Mouse (Mus musculus) midbrain, embryonic 13.5 days (tissue): ENCODE measurements at regions not wholly inside any gene's neighbourhood (a gene's known extent, or its start where the extent isn't known, plus 50 kb on each side); places are given as distances from the start of the nearest gene placed in this dataset.

ENCODE experiments used
- ATAC-seq: fragments of 200-750 bp; cut with Nextera tagmentation; 2 replicates; pipeline ENCODE4 v1.8.0; 2017; ENCODE audit warnings: mild to moderate bottlenecking, moderate TSS enrichment, moderate library complexity
- H3K27ac ChIP-seq: fragments of 300-500 bp; sonication (generic); 2 replicates; pipeline ENCODE4 v1.5.1; 2015; ENCODE audit warnings: inconsistent platforms, mild to moderate bottlenecking, moderate library complexity
- H3K27me3 ChIP-seq: fragments of 300-500 bp; sonication (generic); 2 replicates; pipeline ENCODE4 v1.6.1; 2015; ENCODE audit warnings: mild to moderate bottlenecking, inconsistent platforms
- H3K36me3 ChIP-seq: fragments of 300-500 bp; sonication (generic); 2 replicates; pipeline ENCODE4 v1.6.1; 2015; ENCODE audit warnings: mild to moderate bottlenecking, inconsistent platforms
- H3K4me1 ChIP-seq: fragments of 300-500 bp; sonication (generic); replicated peaks from 2 replicates; pipeline ENCODE4 v1.6.1; 2015; ENCODE audit warnings: inconsistent platforms
- H3K4me2 ChIP-seq: fragments of 300-500 bp; sonication (generic); replicated peaks from 2 replicates; pipeline ENCODE4 v1.6.1; 2015; ENCODE audit warnings: moderate library complexity, mild to moderate bottlenecking, inconsistent platforms
- H3K4me3 ChIP-seq: fragments of 300-500 bp; sonication (generic); replicated peaks from 2 replicates; pipeline ENCODE4 v1.5.1; 2015; ENCODE audit warnings: mild to moderate bottlenecking, inconsistent platforms
- H3K9ac ChIP-seq: fragments of 300-500 bp; sonication (generic); replicated peaks from 2 replicates; pipeline ENCODE4 v1.6.1; 2015; ENCODE audit warnings: mild to moderate bottlenecking, inconsistent platforms
- H3K9me3 ChIP-seq: fragments of 300-500 bp; sonication (generic); 2 replicates; pipeline ENCODE4 v1.6.1; 2016; ENCODE audit warnings: mild to moderate bottlenecking, inconsistent platforms
- WGBS: fragments of 180-500 bp; shearing (Covaris S2); methylation state at CpG from one replicate; pipeline ENCODE4 v1.1.7; 2015; 5-methylcytosine and 5-hydroxymethylcytosine counted together

DNA sequence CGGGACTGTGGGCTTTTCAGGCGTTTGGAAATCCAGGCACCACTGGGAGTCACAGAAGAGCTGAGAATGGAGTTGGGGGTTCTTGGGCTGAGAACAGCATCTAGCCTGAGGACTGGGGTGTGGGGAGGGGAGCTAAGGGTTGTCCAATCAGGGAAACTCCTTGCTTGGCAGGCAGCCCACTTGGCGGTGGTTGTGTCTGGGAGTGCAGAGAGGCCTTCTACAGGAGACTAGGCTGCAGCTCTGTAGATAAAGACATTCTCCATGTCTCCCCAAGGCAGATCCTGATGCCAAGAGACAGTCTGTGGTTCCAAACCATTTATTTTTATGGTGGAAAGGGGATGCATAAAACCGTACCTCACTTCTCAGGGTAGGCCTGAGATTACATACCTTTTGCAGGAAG, 774.6 kb downstream of the Brinp1 start:
- H3K9me3 ChIP-seq = no peaks in the 10 kb centered on the region
- WGBS = 78% methylated on average over 4 of the region's 4 CpGs
- H3K4me3 ChIP-seq = no peak overlapping the region

DNA sequence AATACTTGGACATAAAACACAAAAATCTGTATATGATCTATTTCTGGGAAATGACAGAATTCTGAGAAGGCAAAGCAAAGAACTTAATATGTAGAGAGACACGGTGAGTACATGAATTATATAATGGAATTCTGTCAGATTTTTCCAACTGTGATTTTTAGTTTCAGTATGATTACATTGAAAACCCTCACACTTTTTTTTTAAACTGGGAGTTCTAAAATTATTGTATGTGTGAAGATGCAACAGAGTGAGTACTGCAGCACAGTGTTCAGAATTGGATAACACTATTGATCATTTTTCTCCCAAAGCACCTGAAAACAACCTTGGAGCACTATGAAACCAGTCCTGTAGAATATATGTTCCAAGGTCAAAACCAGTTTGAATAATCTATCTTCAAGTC, 797.7 kb downstream of the Brinp1 start:
- no peaks in the 10 kb centered on the region for H3K4me1 ChIP-seq
- no peak overlapping the region for H3K27ac ChIP-seq
- 90% methylated on average over 1 of the region's 1 CpGs for WGBS
- H3K36me3 ChIP-seq = no peaks in the 10 kb centered on the region
- no peaks in the 10 kb centered on the region for H3K27me3 ChIP-seq
- no peak for ATAC-seq
- H3K4me2 ChIP-seq = no peak overlapping the region
- H3K9ac ChIP-seq = no peak overlapping the region
- no peaks in the 10 kb centered on the region for H3K9me3 ChIP-seq
- H3K4me3 ChIP-seq = no peak overlapping the region

More for the DNA sequence above, 774.6 kb downstream of the Brinp1 start:
- H3K4me1 ChIP-seq = no peaks in the 10 kb centered on the region
- H3K36me3 ChIP-seq = no peaks in the 10 kb centered on the region
- no peak for ATAC-seq
- H3K27me3 ChIP-seq = no peaks in the 10 kb centered on the region
- H3K27ac ChIP-seq = no peak overlapping the region
- no peak overlapping the region for H3K9ac ChIP-seq
- H3K4me2 ChIP-seq = no peak overlapping the region

DNA sequence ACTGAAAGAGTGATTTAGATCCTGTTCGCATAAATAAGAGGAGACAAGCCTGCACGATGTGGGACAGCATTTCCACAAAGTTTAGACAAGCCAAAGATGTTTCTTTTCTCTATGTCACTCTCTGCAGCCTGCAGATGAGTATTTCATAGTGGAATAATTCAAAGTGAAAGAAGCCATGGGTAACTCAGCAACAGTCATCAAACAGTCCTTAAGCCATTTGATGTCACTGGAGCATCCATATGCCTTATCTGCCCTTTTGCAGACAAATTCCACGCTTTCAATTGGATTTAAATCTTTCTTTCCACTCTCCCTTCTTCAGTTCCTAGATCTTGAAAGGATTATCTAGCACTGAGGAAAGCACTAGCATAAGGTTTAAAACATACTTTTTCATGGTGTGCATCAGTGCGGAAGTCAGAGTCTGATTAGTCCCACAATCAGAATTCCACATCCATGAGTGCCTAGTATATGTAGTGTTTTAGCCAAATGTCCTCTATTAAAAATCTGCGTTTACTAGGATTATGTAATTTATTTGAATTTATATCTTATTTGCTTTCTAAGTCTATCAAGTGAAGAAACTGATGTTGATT, 805.6 kb downstream of the Brinp1 start:
- Histone ChIP-seq H3K4me3 (no peak overlapping the region), H3K4me2 (no peak overlapping the region), H3K4me1 (no peaks in the 10 kb centered on the region), H3K9me3 (no peaks in the 10 kb centered on the region), H3K27me3 (no peaks in the 10 kb centered on the region), H3K9ac (no peak overlapping the region), H3K36me3 (no peaks in the 10 kb centered on the region), H3K27ac (no peak overlapping the region)
- ATAC-seq = peak; percentile 67
- 35% methylated on average over 5 of the region's 5 CpGs for WGBS

DNA sequence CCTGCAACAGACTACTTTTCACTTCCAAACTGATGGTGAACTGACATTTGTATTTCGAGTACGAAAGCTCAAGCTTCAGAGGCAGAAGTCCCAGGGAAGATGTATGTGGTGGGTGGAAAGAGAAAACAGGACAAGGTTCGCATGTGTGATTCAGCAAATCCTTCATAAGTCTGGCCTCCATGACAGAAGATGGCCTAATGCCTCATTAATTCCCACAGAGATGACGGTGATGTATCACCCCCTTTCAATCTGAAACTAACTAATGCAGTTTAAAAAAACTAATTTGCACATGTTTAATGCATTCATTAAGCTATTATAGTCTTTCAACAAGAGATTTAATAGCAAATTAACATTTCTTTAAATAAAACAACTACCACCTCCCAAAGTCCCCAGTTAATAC, 826.1 kb downstream of the Brinp1 start:
- H3K27me3 ChIP-seq = no peaks in the 10 kb centered on the region
- H3K4me2 ChIP-seq = no peak overlapping the region
- H3K4me1 ChIP-seq = no peaks in the 10 kb centered on the region
- no peak for ATAC-seq
- H3K36me3 ChIP-seq = no peaks in the 10 kb centered on the region
- no peaks in the 10 kb centered on the region for H3K9me3 ChIP-seq
- H3K4me3 ChIP-seq = no peak overlapping the region
- H3K9ac ChIP-seq = no peak overlapping the region
- no peak overlapping the region for H3K27ac ChIP-seq
- 62% methylated on average over 4 of the region's 4 CpGs for WGBS

DNA sequence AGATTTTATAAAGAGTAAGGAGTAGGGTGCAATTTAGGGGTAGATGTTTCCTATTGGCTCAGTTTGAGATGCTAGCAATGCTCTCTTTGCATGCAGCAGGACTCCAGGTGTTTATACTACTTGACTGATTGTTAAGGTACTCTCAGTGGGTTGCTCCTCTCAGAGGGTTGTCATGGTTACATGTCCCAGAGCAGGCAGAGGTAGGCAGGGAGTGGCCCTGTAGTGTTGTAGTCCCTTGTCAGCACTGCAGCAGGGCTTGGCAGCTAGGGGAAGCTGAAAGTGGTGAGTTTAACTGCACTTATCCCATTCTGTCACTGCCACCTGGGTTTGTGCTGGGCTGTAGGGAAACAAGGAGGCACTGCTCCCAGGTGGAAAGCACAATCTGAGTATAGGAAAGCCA, 839.7 kb downstream of the Brinp1 start:
- no peaks in the 10 kb centered on the region for H3K4me1 ChIP-seq
- H3K27ac ChIP-seq = no peak overlapping the region
- no peaks in the 10 kb centered on the region for H3K27me3 ChIP-seq
- H3K4me2 ChIP-seq = no peak overlapping the region
- H3K9me3 ChIP-seq = no peaks in the 10 kb centered on the region
- no peak overlapping the region for H3K4me3 ChIP-seq
- H3K36me3 ChIP-seq = no peaks in the 10 kb centered on the region
- no peak for ATAC-seq
- H3K9ac ChIP-seq = no peak overlapping the region

DNA sequence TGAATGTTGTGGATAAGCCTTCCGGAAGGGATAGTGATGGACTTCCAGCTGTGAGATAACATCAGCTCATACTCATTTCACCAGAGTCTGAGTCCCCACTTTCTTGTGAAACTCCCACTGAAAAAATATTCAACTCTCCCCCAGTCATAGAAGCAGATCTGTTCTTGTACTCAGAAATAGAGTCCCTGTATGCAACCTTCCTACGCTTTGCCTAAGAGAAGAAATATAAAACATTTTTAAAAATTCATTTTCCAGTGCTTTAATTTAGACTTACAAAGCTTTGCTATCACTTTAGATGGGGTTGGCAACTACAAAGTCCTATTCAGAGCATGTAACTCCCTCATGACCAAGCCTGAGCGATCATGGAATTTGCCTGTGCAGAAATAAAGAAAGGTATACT, 868.9 kb downstream of the Brinp1 start:
- Histone ChIP-seq H3K36me3 (no peaks in the 10 kb centered on the region), H3K9ac (no peak overlapping the region), H3K27me3 (no peaks in the 10 kb centered on the region), H3K4me3 (no peak overlapping the region), H3K4me2 (no peak overlapping the region), H3K4me1 (no peaks in the 10 kb centered on the region), H3K27ac (no peak overlapping the region), H3K9me3 (no peaks in the 10 kb centered on the region)
- WGBS = 84% methylated on average over 3 of the region's 3 CpGs
- no peak for ATAC-seq

GRCm38 (mm10) chr4:68056813-68057578, 897.2 kb downstream of the Brinp1 start:
- Histone ChIP-seq H3K9me3 (no peaks in the 10 kb centered on the region), H3K4me1 (no peaks in the 10 kb centered on the region), H3K27ac (no peak overlapping the region), H3K4me3 (no peak overlapping the region), H3K27me3 (no peaks in the 10 kb centered on the region), H3K4me2 (no peak overlapping the region), H3K9ac (no peak overlapping the region), H3K36me3 (no peaks in the 10 kb centered on the region)
- 46% methylated on average over 4 of the region's 4 CpGs for WGBS
- no peak for ATAC-seq

GRCm38 (mm10) chr4:68022891-68023303, 931.3 kb downstream of the Brinp1 start:
- no peaks in the 10 kb centered on the region for H3K36me3 ChIP-seq

GRCm38 (mm10) chr4:68011371-68011770, 942.8 kb downstream of the Brinp1 start:
- ATAC-seq = no peak
- no peaks in the 10 kb centered on the region for H3K4me1 ChIP-seq
- WGBS = 73% methylated on average over 2 of the region's 2 CpGs
- H3K4me3 ChIP-seq = no peak overlapping the region
- no peaks in the 10 kb centered on the region for H3K9me3 ChIP-seq
- no peak overlapping the region for H3K27ac ChIP-seq
- no peak overlapping the region for H3K9ac ChIP-seq
- no peaks in the 10 kb centered on the region for H3K27me3 ChIP-seq
- no peaks in the 10 kb centered on the region for H3K36me3 ChIP-seq
- no peak overlapping the region for H3K4me2 ChIP-seq

More at GRCm38 (mm10) chr4:68022891-68023303, 931.3 kb downstream of the Brinp1 start:
- Histone ChIP-seq H3K9me3 (no peaks in the 10 kb centered on the region), H3K9ac (no peak overlapping the region), H3K27ac (peak overlapping the region; percentile 53; the same call in 1 of the 2 replicates), H3K4me3 (no peak overlapping the region), H3K4me1 (no peaks in the 10 kb centered on the region), H3K27me3 (no peaks in the 10 kb centered on the region), H3K4me2 (peak overlapping the region; percentile 14; the same call in 1 of the 2 replicates)
- peak; percentile 95 for ATAC-seq
- WGBS = 18% methylated on average over 2 of the region's 2 CpGs

DNA sequence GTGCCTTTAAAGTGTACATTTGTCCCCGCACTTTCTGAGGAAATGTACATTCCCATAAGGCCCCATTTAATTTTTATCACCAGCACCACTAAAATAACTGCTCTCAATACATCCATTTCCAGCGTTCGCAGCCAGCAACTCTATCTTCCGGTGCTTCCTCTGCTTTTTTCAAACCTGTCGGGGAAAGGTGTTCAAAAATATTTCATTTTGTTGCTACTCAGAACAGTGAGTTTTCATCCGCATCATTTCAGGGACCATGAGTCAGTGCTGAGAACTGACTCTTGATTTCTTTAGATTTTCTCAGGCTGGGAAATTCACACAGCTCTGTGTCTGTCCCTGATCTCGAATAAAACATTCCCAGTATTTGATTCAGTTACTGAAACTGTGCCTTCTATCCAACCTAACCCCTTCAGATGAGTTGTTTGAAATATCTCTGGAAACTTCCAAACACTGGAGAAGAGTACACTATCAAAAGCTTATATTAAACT, 959.4 kb downstream of the Brinp1 start:
- ATAC-seq = no peak
- Histone ChIP-seq H3K9ac (no peak overlapping the region), H3K9me3 (no peaks in the 10 kb centered on the region), H3K27ac (no peak overlapping the region), H3K4me2 (no peak overlapping the region), H3K27me3 (no peaks in the 10 kb centered on the region), H3K36me3 (no peaks in the 10 kb centered on the region), H3K4me3 (no peak overlapping the region), H3K4me1 (no peaks in the 10 kb centered on the region)
- 91% methylated on average over 7 of the region's 7 CpGs for WGBS

DNA sequence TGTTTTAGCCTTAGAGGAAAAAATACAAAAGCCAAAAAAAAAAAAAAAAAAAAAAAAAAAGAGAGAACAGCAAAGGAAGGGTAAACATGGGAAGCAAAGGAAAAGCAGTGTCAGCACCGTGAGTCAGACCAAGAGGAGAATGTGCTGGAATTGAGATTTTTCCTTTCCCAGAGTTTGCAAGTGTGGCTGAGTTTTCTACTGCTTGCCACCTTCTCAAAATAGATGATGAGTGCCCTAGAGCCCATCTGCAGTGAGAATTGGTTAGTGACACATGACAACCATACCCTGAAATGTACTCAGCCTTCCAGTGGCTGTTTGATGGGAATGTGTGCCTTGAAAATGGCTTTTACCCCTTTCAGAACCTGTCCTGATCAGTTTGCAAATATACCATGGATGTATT, 990.7 kb downstream of the Brinp1 start:
- Histone ChIP-seq H3K27ac (no peak overlapping the region), H3K4me3 (no peak overlapping the region), H3K27me3 (no peaks in the 10 kb centered on the region), H3K4me2 (no peak overlapping the region), H3K9me3 (no peaks in the 10 kb centered on the region), H3K4me1 (no peaks in the 10 kb centered on the region), H3K36me3 (no peaks in the 10 kb centered on the region), H3K9ac (no peak overlapping the region)
- no peak for ATAC-seq
- 91% methylated on average over 1 of the region's 1 CpGs for WGBS

DNA sequence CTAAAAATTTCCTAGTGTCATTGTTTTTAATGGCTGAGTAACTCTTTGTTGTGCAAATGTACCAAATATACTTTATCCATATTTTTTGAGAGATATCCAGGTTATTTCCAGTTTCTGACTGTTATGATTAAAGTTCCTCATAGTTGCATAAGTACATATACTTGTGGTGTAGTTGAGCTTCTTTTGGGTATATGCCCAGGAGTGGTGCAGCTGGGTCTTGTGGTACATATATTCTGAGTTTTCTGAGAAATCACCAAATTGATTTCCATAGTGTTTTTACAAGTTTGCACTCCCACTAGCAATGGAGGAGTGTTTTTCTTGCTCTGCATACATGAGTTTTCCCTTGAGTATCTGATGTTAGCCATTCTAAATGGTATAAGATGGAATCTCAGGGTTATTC, 1006.2 kb downstream of the Brinp1 start:
- no peak overlapping the region for H3K9ac ChIP-seq
- H3K27me3 ChIP-seq = no peaks in the 10 kb centered on the region
- no peak for ATAC-seq
- H3K27ac ChIP-seq = no peak overlapping the region
- H3K36me3 ChIP-seq = no peaks in the 10 kb centered on the region
- no peak overlapping the region for H3K4me2 ChIP-seq
- no peaks in the 10 kb centered on the region for H3K9me3 ChIP-seq
- no peaks in the 10 kb centered on the region for H3K4me1 ChIP-seq
- no peak overlapping the region for H3K4me3 ChIP-seq

GRCm38 (mm10) chr4:67932481-67932880, 1021.7 kb downstream of the Brinp1 start:
- no peaks in the 10 kb centered on the region for H3K27me3 ChIP-seq
- H3K4me1 ChIP-seq = no peaks in the 10 kb centered on the region
- H3K9ac ChIP-seq = no peak overlapping the region
- no peak overlapping the region for H3K27ac ChIP-seq
- H3K4me2 ChIP-seq = no peak overlapping the region
- WGBS = 88% methylated on average over 2 of the region's 2 CpGs
- H3K9me3 ChIP-seq = no peaks in the 10 kb centered on the region
- no peak overlapping the region for H3K4me3 ChIP-seq
- ATAC-seq = no peak
- no peaks in the 10 kb centered on the region for H3K36me3 ChIP-seq
